Mouse (Mus musculus) kidney, adult 8-10 months (tissue): Measurements from ENCODE around the gene Cyp26b1.

ENCODE experiments used
- DNase-seq, 2 experiments: peaks; one replicate each; pipeline ENCODE4 v3.0.0; 2022

Gene Cyp26b1

DNA sequence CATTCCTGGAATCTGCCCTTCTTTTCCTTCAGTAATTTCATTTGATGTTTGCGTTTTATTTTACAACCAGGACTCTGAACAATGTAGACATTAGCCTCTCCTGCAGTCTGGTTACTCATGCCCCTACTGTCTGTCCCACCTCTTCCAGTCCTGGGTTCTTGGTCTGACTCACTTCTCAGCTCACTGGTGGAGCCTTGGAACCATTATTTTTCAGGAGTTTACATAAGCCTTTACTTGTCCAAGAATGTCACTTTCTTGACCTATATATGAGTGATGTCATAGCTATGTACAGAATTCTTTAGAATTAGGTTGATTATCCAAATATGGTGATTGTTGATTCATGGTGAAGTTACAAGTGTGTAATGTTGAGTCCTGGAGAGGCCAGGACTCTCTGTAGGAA, 32.5 kb downstream of the Cyp26b1 start:
- no peak for DNase-seq

DNA sequence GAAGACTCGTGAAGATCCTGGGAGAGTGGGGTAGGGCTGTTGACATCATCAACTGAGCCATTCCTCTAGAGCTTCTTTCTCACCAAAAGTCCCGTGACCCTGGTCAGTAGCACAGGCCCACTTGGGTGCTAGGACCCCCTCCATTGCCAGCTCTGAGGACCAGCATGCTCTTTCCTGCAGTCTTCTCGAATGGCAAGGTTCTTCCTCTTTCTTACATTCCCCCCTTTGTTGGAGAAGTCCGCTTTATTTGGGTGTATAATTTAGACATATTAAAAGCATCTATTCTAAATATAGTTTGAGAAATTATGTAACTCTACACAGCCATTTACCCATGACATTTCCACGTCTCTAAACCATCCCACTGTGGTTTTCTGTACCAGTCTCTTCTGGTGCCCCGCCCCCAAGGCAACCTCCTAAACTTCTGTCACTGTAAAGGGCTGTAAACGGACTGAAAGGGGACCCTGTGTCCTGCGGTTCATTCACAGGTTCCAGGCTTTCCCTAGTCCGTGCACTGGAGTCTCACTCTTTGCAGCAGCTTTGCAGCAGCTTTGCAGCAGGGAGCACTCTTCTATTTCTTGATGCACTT, 43.8 kb downstream of the Cyp26b1 start:
- DNase-seq, result no peak

DNA sequence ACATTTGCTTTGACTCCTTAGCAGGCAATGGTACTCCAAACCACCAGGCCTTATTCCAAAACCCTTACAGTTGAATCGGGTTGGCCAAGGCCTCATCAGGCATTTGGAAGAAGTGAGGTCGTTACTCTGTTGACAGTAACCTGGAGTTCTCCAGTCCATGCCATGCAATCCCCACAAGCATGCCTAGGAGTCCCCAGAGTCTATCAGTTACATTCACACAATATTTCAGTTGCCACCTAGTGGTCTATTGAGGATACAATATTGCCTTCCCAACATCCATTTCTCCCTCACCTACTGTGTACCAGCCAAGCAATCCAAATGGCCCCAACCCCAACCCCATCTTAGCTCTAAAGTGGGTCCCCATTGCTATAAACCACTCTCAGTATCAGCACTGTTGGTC, 48.3 kb downstream of the Cyp26b1 start:
- DNase-seq, result no peak

DNA sequence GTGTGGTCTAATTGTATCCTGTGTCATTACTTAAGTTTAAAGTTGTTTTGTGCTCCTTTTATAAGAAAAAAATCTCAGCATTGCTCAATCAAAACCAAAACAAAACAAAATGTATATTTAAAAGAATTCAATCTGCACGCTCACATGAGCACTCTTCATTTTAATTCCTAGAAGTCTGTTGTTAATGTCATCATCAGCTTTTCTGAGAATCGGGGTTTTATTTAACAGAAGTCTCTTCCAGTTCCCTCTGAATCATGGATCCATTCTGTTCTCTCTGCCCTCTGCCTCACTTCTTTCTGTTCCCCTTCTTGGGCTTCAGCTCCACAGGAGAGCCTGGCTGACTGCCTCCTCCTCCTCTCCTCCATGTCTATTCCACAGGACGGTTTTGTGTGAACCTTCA, 49.3 kb downstream of the Cyp26b1 start:
- no peak for DNase-seq

DNA sequence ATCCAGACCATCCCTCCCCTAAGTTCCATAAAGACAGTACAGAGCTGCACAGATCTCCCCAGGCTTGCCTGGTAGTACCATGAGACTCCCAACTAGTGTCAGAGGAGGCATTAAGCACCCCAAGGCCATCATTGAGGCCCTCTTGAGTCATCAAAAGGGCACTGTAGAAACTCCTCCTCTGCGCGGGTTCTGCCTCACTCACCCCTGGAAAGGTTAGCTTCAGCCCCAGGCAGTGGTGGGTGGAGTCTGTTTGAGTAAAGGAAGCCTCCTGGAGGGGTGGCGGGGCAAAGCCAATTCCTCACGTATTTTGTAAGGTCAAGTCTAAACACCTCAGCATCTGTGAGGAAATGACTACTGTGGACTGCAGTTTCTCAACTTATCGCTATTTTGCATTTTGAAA, 50.2 kb downstream of the Cyp26b1 start:
- no peak for DNase-seq

DNA sequence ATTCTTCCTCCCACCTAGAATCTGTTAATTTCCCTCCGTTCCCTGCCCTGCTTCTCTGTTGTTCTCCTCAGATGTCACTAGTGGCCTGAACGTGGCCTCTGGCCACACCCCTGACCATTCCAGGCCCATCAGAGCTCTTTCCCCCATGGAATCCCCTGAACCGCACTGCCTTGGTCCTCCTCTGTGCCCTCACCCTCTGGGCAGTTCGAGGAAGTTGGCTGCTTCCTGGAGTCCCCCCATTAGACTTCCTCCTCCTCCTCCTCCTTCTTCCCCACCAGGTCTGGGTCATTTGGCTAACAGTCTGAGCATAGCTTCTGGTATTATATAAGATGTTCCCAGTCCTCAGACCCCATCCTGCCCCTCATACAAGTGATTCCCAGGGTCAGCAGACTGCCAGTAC, 53.8 kb downstream of the Cyp26b1 start:
- no peak for DNase-seq

DNA sequence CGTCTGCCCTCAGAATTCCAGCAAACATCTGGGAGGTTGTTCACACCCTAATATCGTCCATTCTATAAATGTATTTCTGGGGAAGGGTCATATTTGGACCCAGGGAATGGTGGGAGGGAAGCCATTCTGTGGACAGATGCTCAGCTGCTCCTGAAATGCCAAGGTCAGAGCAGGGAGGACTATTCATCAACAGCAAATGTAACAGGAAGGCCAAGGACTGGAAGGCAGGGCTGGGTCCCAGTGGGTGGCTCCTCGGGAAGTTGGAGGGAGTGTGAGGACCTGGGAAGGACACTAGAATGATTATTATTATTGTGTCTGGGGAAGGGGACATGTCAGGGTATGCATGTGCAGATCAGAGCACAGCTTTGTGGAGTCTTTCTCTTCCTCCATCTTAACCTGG, 55.0 kb downstream of the Cyp26b1 start:
- no peak for DNase-seq

DNA sequence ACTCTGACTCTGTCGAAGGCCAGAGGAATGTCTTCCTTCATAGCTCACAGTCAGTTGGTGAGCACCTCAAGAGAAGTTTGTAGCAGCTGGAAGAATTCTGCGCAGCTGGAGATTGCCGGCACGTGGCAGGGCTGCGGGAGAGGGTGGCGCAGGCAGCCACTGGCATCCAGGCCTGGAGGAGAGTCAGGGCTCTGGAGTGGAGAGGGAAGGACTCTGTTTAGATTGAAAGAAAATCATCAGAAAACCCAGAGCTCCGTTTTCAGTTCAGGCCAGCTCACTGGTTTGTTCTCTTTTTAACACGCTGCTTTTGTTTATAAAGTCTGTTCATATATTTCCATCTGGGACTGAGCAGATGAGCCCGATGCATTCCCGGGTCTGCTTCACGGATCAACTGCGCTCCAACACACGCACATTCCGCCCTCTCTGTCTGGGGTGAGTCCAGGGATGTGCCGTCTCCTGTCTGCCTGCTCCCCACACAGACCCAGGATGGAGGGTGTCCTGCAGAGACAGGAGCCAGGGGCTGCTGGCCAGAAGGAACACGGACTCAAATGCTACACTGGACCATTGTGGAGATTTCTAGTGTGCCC, 56.0 kb downstream of the Cyp26b1 start:
- no peak for DNase-seq

DNA sequence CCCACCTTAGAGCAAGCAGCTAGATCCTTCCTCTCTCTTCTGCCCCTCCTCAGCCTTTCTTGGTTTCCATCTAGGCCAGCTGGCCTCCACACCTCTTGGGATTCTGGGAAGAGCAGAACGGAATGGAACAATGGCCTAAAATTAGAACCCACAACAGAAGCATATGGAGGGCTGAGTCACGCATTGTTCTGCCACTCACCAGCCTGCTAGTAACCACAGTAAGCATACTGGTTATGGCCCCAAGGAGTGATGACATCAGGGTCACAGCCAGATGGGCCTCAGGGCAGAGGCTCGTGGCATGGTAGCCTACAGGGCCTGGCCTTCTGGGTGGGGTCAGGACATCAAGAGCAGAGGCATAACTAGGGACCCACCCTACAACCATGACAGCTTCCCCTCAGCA, 58.8 kb downstream of the Cyp26b1 start:
- DNase-seq, result no peak

DNA sequence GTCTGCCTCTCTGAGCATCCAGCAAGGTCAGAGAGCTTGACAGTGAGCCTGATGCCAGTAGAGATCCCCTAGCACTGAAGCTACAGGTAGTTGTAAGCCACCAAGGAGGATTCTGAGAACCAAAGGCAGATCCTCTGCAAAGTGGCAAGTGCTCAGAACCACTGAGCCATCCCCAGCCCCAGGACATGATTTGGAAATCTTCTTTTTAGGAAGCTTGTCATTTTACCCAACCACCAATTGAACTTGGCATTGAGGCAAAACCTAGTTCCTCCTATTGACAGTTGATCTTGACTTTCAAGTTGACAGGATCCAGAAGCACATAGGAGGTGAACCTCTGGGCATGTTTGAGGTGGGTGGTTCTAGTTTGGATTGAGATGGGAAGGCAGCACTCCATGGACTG, 63.8 kb downstream of the Cyp26b1 start:
- DNase-seq, result no peak

DNA sequence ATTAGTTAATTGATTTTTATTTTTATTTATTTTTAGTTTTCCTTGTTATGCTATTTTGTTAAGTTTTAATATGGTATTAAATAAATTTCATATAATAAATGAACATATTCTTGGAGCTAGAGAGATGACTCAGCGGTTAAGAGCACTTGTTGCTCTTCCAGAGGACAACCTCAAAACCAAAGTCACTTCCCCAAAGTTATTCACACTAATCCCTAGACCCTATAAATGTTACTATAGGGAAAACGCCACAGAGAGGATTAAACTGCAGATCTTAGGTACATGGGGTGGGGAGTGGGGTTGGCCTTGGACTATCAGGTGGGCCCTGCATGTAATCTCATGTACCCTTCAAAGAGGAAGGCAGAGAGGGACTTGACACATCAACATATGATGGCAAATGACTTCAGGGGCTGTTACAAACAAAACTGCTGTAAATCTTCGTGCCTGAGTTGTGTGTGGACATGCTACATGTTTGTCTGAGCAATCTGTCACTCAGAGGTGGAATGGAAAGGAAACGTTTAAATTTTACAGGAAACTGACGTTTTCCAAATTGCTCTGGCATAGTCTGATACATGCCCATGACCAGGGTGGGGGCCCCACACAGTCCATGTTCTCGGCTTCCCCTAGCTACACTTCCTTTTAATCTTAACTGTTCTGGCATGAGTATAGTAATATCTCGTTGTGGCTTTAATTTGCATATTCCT, 68.7 kb downstream of the Cyp26b1 start:
- no peak for DNase-seq
